8 mouse cellular contexts compared by ENCODE assay signal in genomic region chr1:133423166-133423542, GRCm38 (mm10). TPM values are rescaled to one million over a fixed set of nuclear protein-coding genes. Genes with fewer than 3 reads are reported as not detected.
DNase-seq lines count a peak whose midpoint lies in the region; ATAC-seq and TF ChIP-seq lines count a peak whose summit lies in the region.

No protein-coding gene starts in this region.

- TF ChIP-seq EP300 in heart, adult 2 months (IDR thresholded peaks at IDR 0.05; ENCODE audit: insufficient read depth, low read depth, low read length), result no peak

- under 1% methylated on average over 31 of the region's 31 CpGs for WGBS in heart, adult 2 months
- under 1% methylated on average over 31 of the region's 31 CpGs for WGBS in hindbrain, embryonic 13.5 days
- under 1% methylated on average over 31 of the region's 31 CpGs for WGBS in midbrain, embryonic 10.5 days

- H3K27me3 ChIP-seq in heart, adult 2 months (ENCODE audit: control insufficient read depth, insufficient read depth, low read length), result no peaks in the 10 kb centered on the region
- H3K27me3 ChIP-seq in hindbrain, embryonic 13.5 days, result no peaks in the 10 kb centered on the region
- no peaks in the 10 kb centered on the region; the same call in none of the 2 replicates for H3K27me3 ChIP-seq in midbrain, embryonic 10.5 days (ENCODE audit: low read depth, poor library complexity, severe bottlenecking)

- peak overlapping the region; percentile 88 for H3K9ac ChIP-seq in heart, adult 2 months (ENCODE audit: low read depth, low read length)
- H3K9ac ChIP-seq in hindbrain, embryonic 13.5 days, result peak overlapping the region; percentile 87

- H3K4me3 ChIP-seq in heart, adult 2 months, result peak overlapping the region; percentile 91
- peak overlapping the region; percentile 42; the same call in 1 of the 2 replicates for H3K4me3 ChIP-seq in bone marrow macrophage, adult 2 months (ENCODE audit: insufficient read depth, low read length)
- peak overlapping the region; percentile 81 for H3K4me3 ChIP-seq in hindbrain, embryonic 13.5 days
- peak overlapping the region; percentile 95 for H3K4me3 ChIP-seq in midbrain, embryonic 10.5 days

- H3K27ac ChIP-seq in heart, adult 2 months, result peak overlapping the region; percentile 95
- no peak overlapping the region for H3K27ac ChIP-seq in bone marrow macrophage, adult 2 months (ENCODE audit: insufficient read depth, low read depth, low read length)
- H3K27ac ChIP-seq in hindbrain, embryonic 13.5 days, result peak overlapping the region; percentile 89
- H3K27ac ChIP-seq in midbrain, embryonic 10.5 days (replicated peaks), result peak overlapping the region; percentile 95

- no peaks in the 10 kb centered on the region for H3K9me3 ChIP-seq in hindbrain, embryonic 13.5 days
- H3K9me3 ChIP-seq in midbrain, embryonic 10.5 days (replicated peaks), result no peaks in the 10 kb centered on the region

- H3K4me2 ChIP-seq in hindbrain, embryonic 13.5 days, result peak overlapping the region; percentile 99

- DNase-seq in heart, adult 2 months, result no peak
- no peak for DNase-seq in heart, postnatal 25 days (ENCODE audit: low spot score)
- no peak for DNase-seq in midbrain, embryonic 10.5 days (ENCODE audit: low spot score)
- DNase-seq in cerebellum, postnatal 36 days, result no peak
- DNase-seq in layer of hippocampus, adult 8-10 months (ENCODE audit: low spot score in 2 of 2), result no peak
- DNase-seq in left cerebral cortex, postnatal 10 days (ENCODE audit: extremely low spot score in 1 of 2, low spot score in 2 of 2), result no peak

- no peaks in the 10 kb centered on the region for H3K36me3 ChIP-seq in heart, adult 2 months (ENCODE audit: control insufficient read depth, insufficient read depth, low read length)
- H3K36me3 ChIP-seq in hindbrain, embryonic 13.5 days, result no peaks in the 10 kb centered on the region
- H3K36me3 ChIP-seq in midbrain, embryonic 10.5 days, result no peaks in the 10 kb centered on the region

- TF ChIP-seq CTCF in heart, adult 2 months (IDR thresholded peaks at IDR 0.05), result no peak
- no peak for TF ChIP-seq CTCF in bone marrow macrophage, adult 2 months (IDR thresholded peaks at IDR 0.05; ENCODE audit: low read depth, low read length)

- H3K4me1 ChIP-seq in heart, adult 2 months (ENCODE audit: control insufficient read depth, insufficient read depth, low read length), result peaks cover 18% of the 10 kb centered on the region
- no peaks in the 10 kb centered on the region for H3K4me1 ChIP-seq in bone marrow macrophage, adult 2 months (ENCODE audit: control insufficient read depth, insufficient read depth, low read length)
- H3K4me1 ChIP-seq in hindbrain, embryonic 13.5 days (replicated peaks), result peaks cover 42% of the 10 kb centered on the region
- H3K4me1 ChIP-seq in midbrain, embryonic 10.5 days, result peaks cover 54% of the 10 kb centered on the region

- intact Hi-C loops in heart, adult 2 months (cut with DNase I), result loop anchor here (1.0 to 5.0 kb wide), 2 partner anchors 25 to 291 kb away; partner anchors contain the start of gene Ppp1r15b
- intact Hi-C loops in heart, postnatal 25 days (cut with DNase I), result loop anchor here (2.0 kb wide), 2 partner anchors 38 to 70 kb away; no protein-coding TSS in a partner anchor
- intact Hi-C loops in left cerebral cortex, postnatal 10 days (cut with DNase I), result loop anchor here (5.0 kb wide), 1 partner anchor 69 kb away; no protein-coding TSS in a partner anchor

- peak; percentile 30 for ATAC-seq in hindbrain, embryonic 13.5 days (ENCODE audit: low FRiP score)

- H3K79me2 ChIP-seq in heart, adult 2 months (replicated peaks; ENCODE audit: control insufficient read depth, insufficient read depth, low read length), result peaks cover 1% of the 10 kb centered on the region; the same call in 1 of the 2 replicates

- TF ChIP-seq POLR2A in heart, adult 2 months (IDR thresholded peaks at IDR 0.05; ENCODE audit: insufficient read depth, low read depth, low read length), result no peak
- no peak for TF ChIP-seq POLR2A in bone marrow macrophage, adult 2 months (IDR thresholded peaks at IDR 0.05; ENCODE audit: borderline replicate concordance, low read depth, low read length)

RNA-seq across cellular contexts. Expression of gene Sox13, which starts 1.0 kb away (rescaled TPM):
- total RNA-seq in heart, adult 2 months (2021), result 10 to 100 TPM; 15.3 to 16.2 TPM
- 24.7 and 28.5 TPM in 2 replicates for polyA plus RNA-seq in heart, adult 2 months (2012; rRNA removed)
- 10 to 100 TPM; 15.2 to 19.9 TPM for total RNA-seq in heart, postnatal 25 days (2021)
- not detected in 2 replicates for polyA plus RNA-seq in bone marrow macrophage, adult 2 months (2012; ENCODE audit: insufficient read depth, insufficient read length, missing spikeins)
- 7.9 and 8.0 TPM in 2 replicates for polyA plus RNA-seq in hindbrain, embryonic 13.5 days (2015; fragmentation: Nextera tagmentation; extraction: Ambion mirVana)
- polyA plus RNA-seq in midbrain, embryonic 10.5 days (2016; fragmentation: Nextera tagmentation; extraction: Ambion mirVana), result 28.5 and 32.0 TPM in 2 replicates
- 10 to 100 TPM in 1 of 4 experiments, 1 to 10 TPM in 3; 9.3 to 13.7 (median 9.4) TPM for total RNA-seq in layer of hippocampus, adult 8-10 months (2022)
- 1 to 10 TPM; 7.5 to 9.4 TPM for total RNA-seq in left cerebral cortex, postnatal 10 days (2021)

RNA-seq across cellular contexts. Expression of gene Etnk2, which starts 59.8 kb away (rescaled TPM):
- under 1 TPM; 0.29 to 0.93 TPM for total RNA-seq in heart, adult 2 months (2021)
- polyA plus RNA-seq in heart, adult 2 months (2012; rRNA removed), result 0.70 and 0.84 TPM in 2 replicates
- under 1 TPM; 0.45 to 0.57 TPM for total RNA-seq in heart, postnatal 25 days (2021)
- not detected in 2 replicates for polyA plus RNA-seq in bone marrow macrophage, adult 2 months (2012; ENCODE audit: insufficient read depth, insufficient read length, missing spikeins)
- polyA plus RNA-seq in hindbrain, embryonic 13.5 days (2015; fragmentation: Nextera tagmentation; extraction: Ambion mirVana), result 9.9 and 10.3 TPM in 2 replicates
- 3.4 and 3.9 TPM in 2 replicates for polyA plus RNA-seq in midbrain, embryonic 10.5 days (2016; fragmentation: Nextera tagmentation; extraction: Ambion mirVana)
- 1 to 10 TPM; 2.0 to 3.3 (median 2.5) TPM for total RNA-seq in layer of hippocampus, adult 8-10 months (2022)
- 10 to 100 TPM in 1 of 2 experiments, 1 to 10 TPM in 1; 6.0 to 10.2 TPM for total RNA-seq in left cerebral cortex, postnatal 10 days (2021)

Comparison
In these comparisons a context has a peak if more than half of its experiments do, and no peak if none do; other contexts are left out.
1. H3K4me3 ChIP-seq: peak in every context shown above with its lines; median percentile 95 in midbrain, embryonic 10.5 days; 91 in heart, adult 2 months; 81 in hindbrain, embryonic 13.5 days; 42 in bone marrow macrophage, adult 2 months.